Mouse (Mus musculus) intestine, embryonic 15.5 days (tissue): ENCODE measurements around the gene Matk. TPM values are rescaled to one million over a fixed set of nuclear protein-coding genes. Genes with fewer than 3 reads are reported as not detected.

Experiments
- ATAC-seq: fragments of 200-750 bp; cut with Nextera tagmentation; 2 replicates; pipeline ENCODE4 v1.8.0; 2017; ENCODE audit warnings: moderate TSS enrichment, moderate library complexity
- H3K27ac ChIP-seq: fragments of 300-500 bp; sonication (generic); 2 replicates; pipeline ENCODE4 v1.5.1; 2015; ENCODE audit warnings: mild to moderate bottlenecking, inconsistent platforms
- H3K27me3 ChIP-seq: fragments of 300-500 bp; sonication (generic); replicated peaks from 2 replicates; pipeline ENCODE4 v1.6.1; 2015; ENCODE audit warnings: inconsistent platforms
- H3K36me3 ChIP-seq: fragments of 300-500 bp; sonication (generic); 2 replicates; pipeline ENCODE4 v1.6.1; 2015; ENCODE audit warnings: inconsistent platforms
- H3K4me1 ChIP-seq: fragments of 300-500 bp; sonication (generic); replicated peaks from 2 replicates; pipeline ENCODE4 v1.6.1; 2015; ENCODE audit warnings: inconsistent platforms
- H3K4me2 ChIP-seq: fragments of 300-500 bp; sonication (generic); replicated peaks from 2 replicates; pipeline ENCODE4 v1.6.1; 2015; ENCODE audit warnings: mild to moderate bottlenecking, inconsistent platforms
- H3K4me3 ChIP-seq: fragments of 300-500 bp; sonication (generic); replicated peaks from 2 replicates; pipeline ENCODE4 v1.5.1; 2015; ENCODE audit warnings: inconsistent platforms
- H3K9ac ChIP-seq: fragments of 300-500 bp; sonication (generic); 2 replicates; pipeline ENCODE4 v1.6.1; 2015; ENCODE audit warnings: inconsistent platforms
- H3K9me3 ChIP-seq: fragments of 300-500 bp; sonication (generic); 2 replicates; pipeline ENCODE4 v1.6.1; 2016; ENCODE audit warnings: inconsistent platforms
- WGBS: fragments of 180-500 bp; shearing (Covaris S2); methylation state at CpG from one replicate; pipeline ENCODE4 v1.1.7; 2015; 5-methylcytosine and 5-hydroxymethylcytosine counted together
- polyA plus RNA-seq: library from polyadenylated mRNA; unstranded; fragments of >200 nt; fragmentation: Nextera tagmentation; extraction: Ambion mirVana; gene quantifications from 2 replicates; pipeline ENCODE4 v1.2.1, GENCODE M21; 2015

Matk gene
- polyA plus RNA-seq, 1 experiment from 2014 or later, result 2.2 TPM

GRCm38 (mm10) chr10:81247804-81248203 lies 4.9 kb upstream of the Matk start:
- H3K4me3 ChIP-seq, result no peak overlapping the region
- WGBS, result 79% methylated on average over 2 of the region's 2 CpGs
- H3K27ac ChIP-seq, result no peak overlapping the region
- no peak overlapping the region for H3K9ac ChIP-seq
- ATAC-seq, result no peak
- H3K4me2 ChIP-seq, result no peak overlapping the region
- no peaks in the 10 kb centered on the region for H3K9me3 ChIP-seq
- peaks cover 20% of the 10 kb centered on the region for H3K27me3 ChIP-seq
- H3K4me1 ChIP-seq, result peaks cover 12% of the 10 kb centered on the region
- no peaks in the 10 kb centered on the region for H3K36me3 ChIP-seq

DNA sequence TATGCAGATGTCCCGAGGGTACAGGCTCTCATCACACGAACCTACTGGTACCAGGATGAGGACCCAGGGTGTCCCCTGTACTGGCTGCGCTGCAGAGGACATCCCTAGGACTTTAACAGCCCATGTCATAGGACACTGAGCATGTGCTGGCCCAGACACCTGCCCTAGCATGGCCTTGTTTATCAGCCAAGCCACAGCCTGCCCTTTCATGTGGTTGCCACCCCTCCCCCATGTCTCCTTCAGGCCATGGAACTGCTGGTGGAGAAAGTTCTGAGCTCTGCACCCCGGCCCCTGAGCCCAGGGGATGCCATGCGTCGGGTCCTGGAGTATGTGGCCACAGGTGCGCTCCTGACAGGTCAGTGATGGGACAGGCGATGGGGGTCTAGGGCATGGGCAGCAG lies 3.3 kb upstream of the Matk start:
- Histone ChIP-seq H3K9ac (no peak overlapping the region), H3K9me3 (no peaks in the 10 kb centered on the region), H3K4me3 (no peak overlapping the region), H3K27me3 (peaks cover 36% of the 10 kb centered on the region), H3K27ac (no peak overlapping the region), H3K36me3 (no peaks in the 10 kb centered on the region), H3K4me2 (no peak overlapping the region), H3K4me1 (peaks cover 14% of the 10 kb centered on the region)
- no peak for ATAC-seq
- 86% methylated on average over 8 of the region's 8 CpGs for WGBS

GRCm38 (mm10) chr10:81254886-81255285 lies 2.2 kb downstream of the Matk start:
- no peak for ATAC-seq
- WGBS, result 42% methylated on average over 1 of the region's 1 CpGs

GRCm38 (mm10) chr10:81257158-81258039 lies 4.7 kb downstream of the Matk start:
- Histone ChIP-seq H3K4me3 (peak overlapping the region; percentile 41), H3K9ac (peak overlapping the region; percentile 48), H3K27ac (no peak overlapping the region), H3K27me3 (peaks cover 71% of the 10 kb centered on the region), H3K9me3 (no peaks in the 10 kb centered on the region), H3K36me3 (no peaks in the 10 kb centered on the region), H3K4me2 (peak overlapping the region; percentile 89), H3K4me1 (peaks cover 18% of the 10 kb centered on the region)
- peak; percentile 29 for ATAC-seq
- 2% methylated on average over 62 of the region's 62 CpGs for whole genome bisulfite sequencing

More at GRCm38 (mm10) chr10:81254886-81255285, 2.2 kb downstream of the Matk start:
- Histone ChIP-seq H3K36me3 (no peaks in the 10 kb centered on the region), H3K27ac (no peak overlapping the region), H3K4me2 (no peak overlapping the region), H3K4me1 (peaks cover 23% of the 10 kb centered on the region), H3K4me3 (no peak overlapping the region), H3K9ac (no peak overlapping the region), H3K9me3 (no peaks in the 10 kb centered on the region), H3K27me3 (peaks cover 79% of the 10 kb centered on the region)

GRCm38 (mm10) chr10:81259225-81259884 lies 6.6 kb downstream of the Matk start:
- 42% methylated on average over 20 of the region's 21 CpGs for WGBS
- no peak overlapping the region for H3K27ac ChIP-seq
- H3K9me3 ChIP-seq, result no peaks in the 10 kb centered on the region
- H3K27me3 ChIP-seq, result peaks cover 52% of the 10 kb centered on the region
- H3K36me3 ChIP-seq, result peaks cover 14% of the 10 kb centered on the region
- H3K4me1 ChIP-seq, result peaks cover 13% of the 10 kb centered on the region
- no peak for ATAC-seq
- H3K4me3 ChIP-seq, result no peak overlapping the region
- H3K9ac ChIP-seq, result no peak overlapping the region
- no peak overlapping the region for H3K4me2 ChIP-seq

DNA sequence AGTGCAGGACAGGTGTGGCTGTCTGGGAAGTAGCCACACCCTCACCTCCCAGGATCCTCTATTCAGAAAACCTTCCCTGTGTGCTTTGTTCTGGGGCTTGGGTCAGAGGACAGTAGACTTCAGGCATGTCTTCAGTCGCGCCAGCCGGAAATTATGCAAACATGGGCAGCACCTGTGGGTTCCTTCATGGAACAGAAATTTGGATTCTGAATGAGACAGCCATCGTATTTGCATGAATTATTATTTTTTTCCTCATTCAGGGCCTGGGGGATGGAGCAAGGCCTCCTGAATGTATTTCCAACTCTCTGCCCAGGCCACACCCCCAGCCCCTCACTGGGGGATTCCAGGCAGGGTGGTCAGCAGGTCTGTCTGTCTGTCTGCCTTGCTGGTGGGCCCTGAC lies 8.3 kb downstream of the Matk start:
- WGBS, result 80% methylated on average over 4 of the region's 4 CpGs
- no peak for ATAC-seq
- Histone ChIP-seq H3K4me1 (peaks cover 19% of the 10 kb centered on the region), H3K4me2 (no peak overlapping the region), H3K9me3 (no peaks in the 10 kb centered on the region), H3K9ac (no peak overlapping the region), H3K27ac (no peak overlapping the region), H3K27me3 (peaks cover 45% of the 10 kb centered on the region), H3K36me3 (peaks cover 21% of the 10 kb centered on the region), H3K4me3 (no peak overlapping the region)

DNA sequence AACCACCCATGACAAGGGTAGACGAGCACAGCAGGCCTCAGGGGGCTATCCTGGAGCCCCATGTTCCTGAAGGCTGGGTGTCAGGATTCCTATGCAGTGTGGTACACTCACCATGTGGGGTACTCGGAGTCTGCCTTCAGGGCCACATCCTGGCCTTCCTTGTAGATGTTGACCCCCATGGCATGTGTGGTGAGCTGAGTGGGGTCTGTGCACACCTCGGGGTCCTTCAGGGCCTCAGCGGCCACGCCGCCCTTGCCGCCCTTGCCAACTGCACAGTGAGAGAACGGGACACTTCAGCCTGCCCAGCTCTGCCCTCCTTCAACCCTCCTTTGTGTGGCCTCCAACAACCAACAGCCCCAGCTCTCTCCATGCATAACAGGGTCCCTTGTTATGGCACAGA lies 12.8 kb downstream of the Matk start:
- no peak overlapping the region for H3K27ac ChIP-seq
- peak overlapping the region; percentile 54 for H3K4me2 ChIP-seq
- peaks cover 21% of the 10 kb centered on the region for H3K36me3 ChIP-seq
- H3K9ac ChIP-seq, result peak overlapping the region; percentile 18; the same call in 1 of the 2 replicates
- peaks cover 13% of the 10 kb centered on the region for H3K4me1 ChIP-seq
- H3K4me3 ChIP-seq, result peak overlapping the region; percentile 72
- H3K9me3 ChIP-seq, result no peaks in the 10 kb centered on the region
- 94% methylated on average over 8 of the region's 8 CpGs for WGBS
- no peak for ATAC-seq
- 0 out of 2 replicates have a peak, but pooled peaks cover 2% of the 10 kb centered on the region for H3K27me3 ChIP-seq

DNA sequence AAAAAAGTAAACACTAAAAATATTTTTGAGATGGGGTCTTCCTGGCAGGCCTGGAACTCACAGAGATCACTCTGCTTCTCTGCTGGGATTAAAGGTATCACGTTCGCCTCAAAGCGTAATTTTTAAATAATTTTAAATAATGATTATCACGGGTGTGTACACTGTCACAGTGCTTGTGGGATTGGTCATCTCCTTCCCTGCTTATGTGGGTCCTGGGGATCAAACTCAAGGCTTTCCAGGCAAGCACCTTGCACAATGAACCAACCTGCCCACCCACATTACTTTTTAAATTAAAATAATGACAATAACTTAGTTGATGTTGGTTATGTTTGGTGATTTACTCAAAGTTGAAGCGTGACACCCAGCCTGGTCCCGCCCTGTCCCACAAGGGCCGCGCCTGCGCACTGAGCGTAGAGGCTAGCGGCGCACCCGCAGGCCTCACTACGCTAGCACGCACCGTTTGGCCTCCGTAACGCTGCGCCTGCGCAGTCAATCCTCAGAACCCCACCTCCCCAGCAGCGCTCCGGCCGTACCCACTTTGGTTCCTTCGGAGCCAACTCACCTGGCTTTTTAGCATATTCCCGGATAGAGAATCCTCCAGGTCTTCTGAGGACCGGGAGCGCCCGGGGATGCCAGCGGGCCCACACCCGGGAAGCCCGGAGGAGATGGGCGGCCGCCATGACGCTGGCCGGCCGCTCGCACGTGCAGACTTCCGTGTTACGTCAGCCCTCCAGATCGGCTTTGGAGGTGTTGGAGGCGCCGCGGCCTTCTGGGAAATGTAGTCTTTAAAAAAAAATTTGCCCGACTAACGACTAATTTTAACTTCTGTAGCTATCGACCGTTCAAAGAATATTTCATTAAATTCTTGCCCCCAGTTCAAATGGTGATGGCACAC lies 13.7 kb downstream of the Matk start, which contains the start of the genes Mrpl54 and Apba3:
Gene Mrpl54, minus strand, starts transcription at position 724 of the 895 bp plus-strand sequence.
Gene Apba3, plus strand, starts transcription at position 750 of the 895 bp plus-strand sequence.
- peak within 1 kb of the TSS; percentile 68 for H3K4me2 ChIP-seq
- H3K4me1 ChIP-seq, result peaks cover 13% of the 10 kb centered on the region
- under 1% methylated on average over 48 of the region's 48 CpGs for WGBS
- H3K27me3 ChIP-seq, result no peaks in the 10 kb centered on the region
- peak within 1 kb of the TSS; percentile 72 for H3K4me3 ChIP-seq
- peaks cover 21% of the 10 kb centered on the region for H3K36me3 ChIP-seq
- peak within 1 kb of the TSS; percentile 88 for H3K27ac ChIP-seq
- no peaks in the 10 kb centered on the region for H3K9me3 ChIP-seq
- peak within 1 kb of the TSS; percentile 79 for H3K9ac ChIP-seq
- peak; percentile 95 for ATAC-seq

DNA sequence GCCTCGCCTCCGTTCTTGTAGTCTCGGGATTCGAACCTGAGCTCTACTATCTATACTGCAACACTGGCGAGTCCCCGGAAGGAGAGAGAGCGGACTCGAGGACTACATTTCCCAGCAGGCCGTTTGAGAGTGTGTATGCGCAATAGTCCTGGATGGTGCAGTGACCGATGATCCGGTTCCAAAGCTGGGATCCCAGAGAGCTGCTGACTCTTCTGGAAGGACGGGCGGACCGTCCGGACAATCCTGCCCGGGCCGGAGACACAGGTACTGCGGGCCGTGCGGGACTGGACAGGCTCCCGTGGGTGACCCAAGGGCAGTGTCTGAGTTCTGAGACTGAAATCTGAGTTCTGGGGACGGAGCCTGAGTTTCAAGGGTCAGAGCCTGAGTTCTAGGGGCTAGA lies 15.3 kb downstream of the Matk start:
- peak overlapping the region; percentile 63 for H3K4me3 ChIP-seq
- H3K27ac ChIP-seq, result peak overlapping the region; percentile 42; the same call in 1 of the 2 replicates
- peak overlapping the region; percentile 74 for H3K9ac ChIP-seq
- H3K4me2 ChIP-seq, result peak overlapping the region; percentile 68
- H3K27me3 ChIP-seq, result no peaks in the 10 kb centered on the region
- H3K4me1 ChIP-seq, result peaks cover 13% of the 10 kb centered on the region
- H3K36me3 ChIP-seq, result peaks cover 30% of the 10 kb centered on the region
- WGBS, result 2% methylated on average over 23 of the region's 23 CpGs
- no peaks in the 10 kb centered on the region for H3K9me3 ChIP-seq
- peak; percentile 65 for ATAC-seq

DNA sequence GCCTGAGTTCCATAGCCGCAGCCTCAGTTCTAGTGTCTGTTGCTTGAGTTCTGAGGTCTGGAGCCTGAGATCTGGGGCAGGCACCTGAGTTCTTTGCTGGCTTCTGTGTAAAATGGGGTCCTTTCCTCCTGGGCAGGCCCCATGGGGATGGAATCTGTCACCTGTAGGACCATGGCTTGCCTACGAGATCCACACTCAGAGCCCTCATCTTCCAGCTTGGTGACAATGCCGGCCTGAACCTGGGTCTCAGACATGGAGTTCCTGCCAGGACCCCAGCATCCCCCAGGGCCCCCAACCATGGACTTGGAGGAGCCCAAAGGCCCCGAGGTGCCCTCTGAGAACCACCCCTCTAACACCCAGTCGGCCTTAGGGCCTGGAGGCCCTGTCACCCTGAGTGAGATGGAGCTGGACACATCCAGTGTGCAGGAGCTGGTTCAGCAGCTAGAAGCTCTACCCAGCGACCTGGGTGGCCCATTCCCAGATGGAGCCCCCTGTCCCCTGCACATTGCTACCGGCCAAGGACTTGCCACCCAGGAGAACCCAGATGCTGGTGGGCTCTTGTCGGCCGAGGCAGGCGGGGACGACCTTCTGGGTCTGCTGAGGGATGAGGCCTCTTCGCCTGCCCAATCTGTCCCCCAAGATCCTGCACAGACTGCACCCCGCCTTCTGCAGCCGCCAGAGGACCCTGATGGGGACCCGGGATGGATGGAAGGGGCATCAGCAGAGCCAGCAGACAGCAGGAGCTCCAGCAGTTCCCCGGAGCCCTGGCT lies 16.1 kb downstream of the Matk start:
- Histone ChIP-seq H3K27me3 (no peaks in the 10 kb centered on the region), H3K36me3 (peaks cover 32% of the 10 kb centered on the region), H3K4me2 (peak overlapping the region; percentile 68), H3K4me3 (peak overlapping the region; percentile 63), H3K27ac (no peak overlapping the region), H3K9ac (peak overlapping the region; percentile 74), H3K4me1 (peaks cover 13% of the 10 kb centered on the region), H3K9me3 (no peaks in the 10 kb centered on the region)
- ATAC-seq, result no peak
- 81% methylated on average over 16 of the region's 16 CpGs for WGBS

DNA sequence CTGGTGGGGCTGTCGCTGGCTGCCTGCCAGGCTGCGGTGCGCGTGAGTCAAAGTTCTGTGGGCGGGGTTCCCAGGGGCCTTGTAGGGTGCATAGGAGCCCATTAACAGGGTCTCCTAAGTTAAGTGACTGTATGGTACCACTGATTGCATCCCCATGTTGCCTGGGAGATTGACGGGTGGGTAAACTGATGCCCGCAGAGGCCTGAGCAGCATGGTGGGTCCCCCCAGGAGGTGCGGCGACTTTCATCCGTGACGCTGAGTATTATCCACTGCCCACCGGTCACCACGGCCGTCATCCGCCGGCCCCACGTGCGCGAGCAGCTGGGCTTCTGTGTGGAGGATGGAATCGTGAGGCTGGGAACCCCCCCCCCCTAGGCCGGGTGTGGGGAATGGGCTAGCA lies 19.6 kb downstream of the Matk start:
- no peak overlapping the region for H3K4me2 ChIP-seq
- no peak overlapping the region for H3K27ac ChIP-seq
- H3K9ac ChIP-seq, result peak overlapping the region; percentile 24; the same call in 1 of the 2 replicates
- H3K4me3 ChIP-seq, result no peak overlapping the region
- no peak for ATAC-seq
- peaks cover 7% of the 10 kb centered on the region for H3K4me1 ChIP-seq
- no peaks in the 10 kb centered on the region for H3K9me3 ChIP-seq
- no peaks in the 10 kb centered on the region for H3K27me3 ChIP-seq
- 90% methylated on average over 21 of the region's 21 CpGs for WGBS
- H3K36me3 ChIP-seq, result peaks cover 21% of the 10 kb centered on the region
